ENCODE assay signal across 8 mouse cellular contexts in genomic region chr5:110287084-110287475, GRCm38 (mm10). TPM values are rescaled to one million over a fixed set of nuclear protein-coding genes. Genes with fewer than 3 reads are reported as not detected.
A peak's percentile ranks its signal among the peaks of the same experiment; 100 is the strongest.
DNase-seq lines count a peak whose midpoint lies in the region; ATAC-seq lines count a peak whose summit lies in the region.

No protein-coding gene starts in this region.

- H3K27ac ChIP-seq in forebrain, embryonic 15.5 days (replicated peaks), result no peak overlapping the region
- H3K27ac ChIP-seq in liver, embryonic 13.5 days, result no peak overlapping the region

- no peak for ATAC-seq in forebrain, embryonic 15.5 days (replicated peaks)
- ATAC-seq in liver, embryonic 13.5 days (ENCODE audit: low read depth), result no peak

- H3K4me1 ChIP-seq in forebrain, embryonic 15.5 days, result peaks cover 19% of the 10 kb centered on the region
- H3K4me1 ChIP-seq in liver, embryonic 13.5 days (replicated peaks), result peaks cover 55% of the 10 kb centered on the region

- H3K27me3 ChIP-seq in forebrain, embryonic 15.5 days, result 0 out of 2 replicates have a peak, but pooled peaks cover 5% of the 10 kb centered on the region
- no peaks in the 10 kb centered on the region for H3K27me3 ChIP-seq in liver, embryonic 13.5 days

- peak overlapping the region; percentile 85 for H3K4me3 ChIP-seq in forebrain, embryonic 15.5 days
- H3K4me3 ChIP-seq in liver, embryonic 13.5 days (replicated peaks), result peak overlapping the region; percentile 83

- peak; percentile 2 for DNase-seq in embryo, embryonic 11 days
- DNase-seq in embryo, embryonic 10 days (ENCODE audit: low spot score), result no peak
- DNase-seq in A20 (ENCODE audit: low read depth, low spot score) (peak; percentile 35), MN1 (ENCODE audit: low spot score) (no peak)
- DNase-seq in liver, embryonic 13.5 days, result no peak
- DNase-seq in cerebellum, postnatal 25 days, result no peak
- no peak for DNase-seq in right cerebral cortex, adult 18-20 months

- peak overlapping the region; percentile 84 for H3K4me2 ChIP-seq in forebrain, embryonic 15.5 days (replicated peaks)
- peak overlapping the region; percentile 100 for H3K4me2 ChIP-seq in liver, embryonic 13.5 days

- H3K9ac ChIP-seq in forebrain, embryonic 15.5 days (replicated peaks), result no peak overlapping the region
- peak overlapping the region; percentile 87 for H3K9ac ChIP-seq in liver, embryonic 13.5 days

- no peaks in the 10 kb centered on the region for H3K9me3 ChIP-seq in forebrain, embryonic 15.5 days
- H3K9me3 ChIP-seq in liver, embryonic 13.5 days (replicated peaks), result no peaks in the 10 kb centered on the region

- peaks cover 5% of the 10 kb centered on the region; the same call in 1 of the 2 replicates for H3K36me3 ChIP-seq in forebrain, embryonic 15.5 days
- H3K36me3 ChIP-seq in liver, embryonic 13.5 days, result peaks cover 37% of the 10 kb centered on the region

- 62% methylated on average over 2 of the region's 2 CpGs for WGBS in forebrain, embryonic 15.5 days
- 51% methylated on average over 2 of the region's 2 CpGs for WGBS in liver, embryonic 13.5 days (ENCODE audit: insufficient replicate concordance)

RNA-seq across cellular contexts. Expression of gene Pole, which starts 1.0 kb away (rescaled TPM):
- polyA plus RNA-seq in forebrain, embryonic 15.5 days (2015; fragmentation: Nextera tagmentation; extraction: Ambion mirVana), result 14.3 and 16.3 TPM in 2 replicates
- 20.6 and 21.8 TPM in 2 replicates for polyA plus RNA-seq in liver, embryonic 13.5 days (2015; fragmentation: Nextera tagmentation; extraction: Ambion mirVana)

RNA-seq across cellular contexts. Expression of gene Pxmp2, which starts 1.1 kb away (rescaled TPM):
- polyA plus RNA-seq in forebrain, embryonic 15.5 days (2015; fragmentation: Nextera tagmentation; extraction: Ambion mirVana), result 6.3 and 8.4 TPM in 2 replicates
- 34.1 and 34.3 TPM in 2 replicates for polyA plus RNA-seq in liver, embryonic 13.5 days (2015; fragmentation: Nextera tagmentation; extraction: Ambion mirVana)

RNA-seq across cellular contexts. Expression of gene Pgam5, which starts 17.4 kb away (rescaled TPM):
- 105 and 107 TPM in 2 replicates for polyA plus RNA-seq in forebrain, embryonic 15.5 days (2015; fragmentation: Nextera tagmentation; extraction: Ambion mirVana)
- 37.4 and 39.7 TPM in 2 replicates for polyA plus RNA-seq in liver, embryonic 13.5 days (2015; fragmentation: Nextera tagmentation; extraction: Ambion mirVana)

RNA-seq across cellular contexts. Expression of gene P2rx2, which starts 55.9 kb away (rescaled TPM):
- 5.7 and 6.8 TPM in 2 replicates for polyA plus RNA-seq in forebrain, embryonic 15.5 days (2015; fragmentation: Nextera tagmentation; extraction: Ambion mirVana)
- not detected in 2 replicates for polyA plus RNA-seq in liver, embryonic 13.5 days (2015; fragmentation: Nextera tagmentation; extraction: Ambion mirVana)

RNA-seq across cellular contexts. Expression of gene Ankle2, which starts 56.3 kb away (rescaled TPM):
- 26.9 and 28.6 TPM in 2 replicates for polyA plus RNA-seq in forebrain, embryonic 15.5 days (2015; fragmentation: Nextera tagmentation; extraction: Ambion mirVana)
- polyA plus RNA-seq in liver, embryonic 13.5 days (2015; fragmentation: Nextera tagmentation; extraction: Ambion mirVana), result 13.5 and 15.9 TPM in 2 replicates

Comparison
In these comparisons a context has a peak if more than half of its experiments do, and no peak if none do; other contexts are left out.
1. DNase-seq: peak in embryo, embryonic 11 days (single experiment) and A20 (single experiment); none in embryo, embryonic 10 days (single experiment), liver, embryonic 13.5 days (single experiment), cerebellum, postnatal 25 days (0 of 2), right cerebral cortex, adult 18-20 months (single experiment) and MN1 (single experiment).